In genomic region chr15:98957475-98957874, GRCm38 (mm10) we compare ENCODE assay signal across 29 mouse cellular contexts. TPM values are rescaled to one million over a fixed set of nuclear protein-coding genes. Genes with fewer than 3 reads are reported as not detected.
"Had no signal": no experiment of that assay in that cellular context is flagged by ENCODE, and none has a peak within 500 bp of the region (broad histone marks: within the 10 kb centered on the region; RNA-seq: fewer than 3 reads in every experiment).

No protein-coding gene starts in this region.

- H3K9ac ChIP-seq: heart, embryonic 13.5 days; heart, embryonic 15.5 days; hindbrain, embryonic 13.5 days; hindbrain, embryonic 15.5 days; limb, embryonic 12.5 days had no signal

- DNase-seq: gastrocnemius, postnatal 14 days; gastrocnemius, postnatal 36 days; heart, adult 11 months; heart, adult 2 months; heart, postnatal 14 days; heart, postnatal 36 days; kidney, adult 18-20 months; kidney, adult 8-10 months; kidney, postnatal 10 days; kidney, postnatal 25 days; kidney, postnatal 4 days; liver had no signal

- H3K27ac ChIP-seq: heart, adult 2 months; heart, embryonic 13.5 days; heart, embryonic 15.5 days; hindbrain, postnatal 0 days; layer of hippocampus, adult 2 months; left cerebral cortex, adult 2 months; limb, embryonic 10.5 days; limb, embryonic 12.5 days had no signal

- H3K36me3 ChIP-seq: heart, embryonic 13.5 days; heart, embryonic 15.5 days; hindbrain, embryonic 13.5 days; hindbrain, embryonic 15.5 days; limb, embryonic 10.5 days; limb, embryonic 12.5 days had no signal

- H3K9me3 ChIP-seq: heart, embryonic 13.5 days; heart, embryonic 15.5 days; hindbrain, embryonic 13.5 days; hindbrain, embryonic 15.5 days; limb, embryonic 10.5 days; limb, embryonic 12.5 days had no signal

- H3K4me2 ChIP-seq: heart, embryonic 11.5 days; heart, embryonic 13.5 days; heart, embryonic 15.5 days; hindbrain, embryonic 13.5 days; hindbrain, embryonic 15.5 days; limb, embryonic 12.5 days; liver, embryonic 11.5 days had no signal

- ATAC-seq: hindbrain, postnatal 0 days; intestine, embryonic 16.5 days had no signal

- H3K27me3 ChIP-seq: heart, embryonic 13.5 days; heart, embryonic 15.5 days; hindbrain, embryonic 13.5 days; hindbrain, embryonic 15.5 days; limb, embryonic 12.5 days had no signal

- H3K4me3 ChIP-seq: heart, adult 2 months; heart, embryonic 13.5 days; heart, embryonic 15.5 days; hindbrain, embryonic 13.5 days; hindbrain, embryonic 15.5 days; layer of hippocampus, adult 2 months; left cerebral cortex, adult 2 months; limb, embryonic 10.5 days; limb, embryonic 12.5 days had no signal

RNA-seq across cellular contexts. Expression of gene Gm49450, which starts 4.1 kb away (rescaled TPM):
- polyA plus RNA-seq: heart, embryonic 11.5 days; heart, embryonic 13.5 days; heart, embryonic 15.5 days; heart, postnatal 0 days; hindbrain, embryonic 11.5 days; hindbrain, embryonic 13.5 days; hindbrain, embryonic 15.5 days; hindbrain, postnatal 0 days; intestine, embryonic 14.5 days; intestine, embryonic 16.5 days; kidney, embryonic 14.5 days; kidney, embryonic 16.5 days; limb, embryonic 10.5 days; limb, embryonic 12.5 days; liver, embryonic 11.5 days had no signal
